Mouse (Mus musculus): Measurements from ENCODE around the gene Zfp385c. TPM values are rescaled to one million over a fixed set of nuclear protein-coding genes. Genes with fewer than 3 reads are reported as not detected.
A peak's percentile ranks its signal among the peaks of the same experiment; 100 is the strongest.
"Not testable (repeated sequence)": the region's sequence is repeated elsewhere in the genome, so short reads cannot be mapped to it uniquely, and the experiment has no call there.

Gene Zfp385c
- polyA plus RNA-seq, 1 experiment from 2014 or later, result not detected

DNA sequence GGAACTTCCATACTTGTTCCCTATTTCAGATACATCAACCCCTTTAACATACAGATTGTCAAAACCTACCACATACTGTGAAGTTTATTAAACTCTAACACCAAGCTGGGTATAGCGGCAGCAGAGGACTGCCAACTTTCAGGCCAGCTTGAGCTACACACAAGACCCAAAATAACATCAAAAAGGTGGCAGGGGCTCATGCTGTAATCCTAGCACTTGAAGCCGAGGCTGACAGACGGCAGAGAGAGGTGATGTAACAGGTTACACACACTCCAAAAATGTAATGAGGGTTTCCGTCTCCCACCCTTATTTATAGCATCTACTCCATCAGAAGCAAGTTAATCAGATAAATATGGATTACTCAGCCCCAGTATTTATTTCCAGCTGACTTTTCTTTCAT is 96.7 kb downstream of the Zfp385c start:
- Histone ChIP-seq H3K27ac (replicated peaks) (no peak overlapping the region), H3K4me2 (no peak overlapping the region), H3K4me3 (replicated peaks) (no peak overlapping the region), H3K9ac (no peak overlapping the region), H3K4me1 (replicated peaks) (no peaks in the 10 kb centered on the region), H3K36me3 (replicated peaks) (peaks cover 100% of the 10 kb centered on the region), H3K9me3 (replicated peaks) (no peaks in the 10 kb centered on the region), H3K27me3 (no peaks in the 10 kb centered on the region)
- WGBS (ENCODE audit: insufficient replicate concordance), result 81% methylated on average over 4 of the region's 4 CpGs
- no peak for ATAC-seq (ENCODE audit: insufficient read depth)

DNA sequence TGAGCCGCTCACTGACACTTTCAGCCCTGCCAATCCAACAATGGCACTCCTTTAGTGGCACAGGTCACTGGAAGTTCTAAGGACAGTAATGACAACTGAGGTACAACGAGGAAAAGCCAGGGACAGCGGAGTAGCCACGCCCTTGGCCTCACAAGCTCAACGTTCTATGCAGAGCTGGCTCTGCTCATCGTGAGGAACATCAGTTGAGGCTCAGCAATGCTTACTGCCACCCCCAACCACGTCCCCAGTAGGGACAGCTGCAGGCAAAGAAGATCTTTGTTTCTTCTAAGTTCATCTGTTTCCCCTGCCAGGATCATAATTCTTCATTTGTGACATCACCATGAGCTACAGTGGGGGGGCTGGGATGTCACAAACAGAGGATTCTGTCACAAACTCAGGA is 97.6 kb downstream of the Zfp385c start:
- no peak for ATAC-seq (ENCODE audit: insufficient read depth)
- Histone ChIP-seq H3K36me3 (replicated peaks) (peaks cover 100% of the 10 kb centered on the region), H3K4me3 (replicated peaks) (no peak overlapping the region), H3K9ac (no peak overlapping the region), H3K27ac (replicated peaks) (no peak overlapping the region), H3K27me3 (no peaks in the 10 kb centered on the region), H3K4me1 (replicated peaks) (no peaks in the 10 kb centered on the region), H3K9me3 (replicated peaks) (no peaks in the 10 kb centered on the region), H3K4me2 (no peak overlapping the region)
- WGBS (ENCODE audit: insufficient replicate concordance), result 75% methylated on average over 7 of the region's 7 CpGs

DNA sequence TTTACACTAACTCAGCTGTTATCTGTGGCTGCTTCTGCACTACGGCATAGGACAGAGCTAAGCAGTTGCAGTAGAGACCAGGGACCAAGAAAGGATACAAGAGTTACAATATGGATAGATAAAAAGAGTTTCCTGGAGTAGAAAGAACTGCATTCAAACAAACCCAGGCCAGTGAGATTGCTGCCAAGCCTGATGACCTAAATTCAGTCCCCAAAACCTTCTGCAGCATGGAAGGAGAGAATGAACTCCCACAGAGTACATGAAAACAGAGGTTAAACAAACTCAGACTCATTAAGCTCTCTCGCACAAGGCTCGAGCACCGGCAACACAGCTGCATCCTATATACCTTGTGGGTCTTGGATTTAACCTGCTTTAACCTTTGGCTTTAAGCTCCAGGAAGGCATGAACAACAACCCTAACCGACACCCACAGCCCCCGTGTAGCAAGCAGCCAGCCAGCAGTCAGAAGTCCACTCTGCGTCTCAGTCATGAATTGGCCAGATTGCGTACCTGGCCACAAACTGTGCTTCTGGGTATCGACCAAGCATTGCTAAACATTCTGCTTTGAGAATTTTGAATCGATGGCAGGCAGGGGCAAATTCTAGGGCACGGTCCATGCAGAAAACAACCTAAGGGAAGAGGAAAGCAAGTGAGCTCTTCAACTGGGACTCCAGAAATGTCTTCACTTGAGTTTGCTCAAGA is 99.8 kb downstream of the Zfp385c start:
- Histone ChIP-seq H3K9ac (no peak overlapping the region), H3K27me3 (no peaks in the 10 kb centered on the region), H3K27ac (replicated peaks) (no peak overlapping the region), H3K36me3 (replicated peaks) (peaks cover 100% of the 10 kb centered on the region), H3K4me2 (no peak overlapping the region), H3K4me3 (replicated peaks) (no peak overlapping the region), H3K4me1 (replicated peaks) (no peaks in the 10 kb centered on the region), H3K9me3 (replicated peaks) (no peaks in the 10 kb centered on the region)
- 86% methylated on average over 11 of the region's 11 CpGs for WGBS (ENCODE audit: insufficient replicate concordance)
- no peak for ATAC-seq (ENCODE audit: insufficient read depth)

DNA sequence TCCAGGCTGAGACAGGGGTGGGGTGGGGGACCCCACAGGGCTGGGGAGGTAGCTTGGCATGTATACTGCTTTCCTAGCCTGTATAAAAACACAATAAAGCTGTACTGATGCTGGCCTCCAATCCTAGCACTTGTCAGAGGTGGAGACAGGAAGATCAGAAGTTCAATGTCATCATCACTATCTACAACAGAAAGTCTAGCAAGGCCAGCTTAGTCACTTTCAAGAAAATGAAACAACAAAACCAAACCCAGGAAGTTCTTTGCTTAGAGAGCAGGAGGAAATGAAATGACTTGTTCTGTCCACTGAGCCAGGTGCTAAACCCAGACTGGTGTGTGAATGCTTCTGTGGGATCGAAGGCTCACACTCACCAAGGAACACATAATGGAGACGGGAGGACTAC is 103.8 kb downstream of the Zfp385c start:
- ATAC-seq (ENCODE audit: insufficient read depth), result no peak
- Histone ChIP-seq H3K4me3 (replicated peaks) (no peak overlapping the region), H3K4me1 (replicated peaks) (no peaks in the 10 kb centered on the region), H3K27me3 (no peaks in the 10 kb centered on the region), H3K27ac (replicated peaks) (no peak overlapping the region), H3K4me2 (no peak overlapping the region), H3K9me3 (replicated peaks) (no peaks in the 10 kb centered on the region), H3K36me3 (replicated peaks) (peaks cover 99% of the 10 kb centered on the region), H3K9ac (no peak overlapping the region)
- WGBS (ENCODE audit: insufficient replicate concordance), result 83% methylated on average over 2 of the region's 2 CpGs

DNA sequence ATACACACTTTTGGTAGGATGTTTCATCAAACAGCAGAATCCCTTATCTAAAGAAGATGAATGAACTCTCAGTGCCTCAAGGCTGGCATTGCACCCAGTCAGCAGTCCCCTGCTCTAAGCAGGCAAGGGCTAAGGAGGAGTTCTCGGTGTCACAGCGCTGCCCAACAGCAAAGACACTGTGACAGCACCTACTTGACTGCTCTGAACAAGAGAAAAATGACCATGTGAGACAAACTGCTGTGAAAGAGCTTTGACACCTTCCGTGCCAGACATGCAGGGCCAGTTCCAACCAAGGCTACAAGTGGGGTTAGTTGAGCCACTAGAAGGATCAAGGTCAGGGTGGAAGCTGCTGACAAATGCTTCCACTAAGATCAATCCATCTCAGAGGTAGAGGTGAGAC is 107.1 kb downstream of the Zfp385c start:
- ATAC-seq (ENCODE audit: insufficient read depth), result no peak
- 92% methylated on average over 3 of the region's 3 CpGs for WGBS (ENCODE audit: insufficient replicate concordance)
- Histone ChIP-seq H3K9ac (no peak overlapping the region), H3K4me3 (replicated peaks) (no peak overlapping the region), H3K36me3 (replicated peaks) (peaks cover 99% of the 10 kb centered on the region), H3K9me3 (replicated peaks) (no peaks in the 10 kb centered on the region), H3K4me2 (no peak overlapping the region), H3K27ac (replicated peaks) (no peak overlapping the region), H3K27me3 (no peaks in the 10 kb centered on the region), H3K4me1 (replicated peaks) (no peaks in the 10 kb centered on the region)

DNA sequence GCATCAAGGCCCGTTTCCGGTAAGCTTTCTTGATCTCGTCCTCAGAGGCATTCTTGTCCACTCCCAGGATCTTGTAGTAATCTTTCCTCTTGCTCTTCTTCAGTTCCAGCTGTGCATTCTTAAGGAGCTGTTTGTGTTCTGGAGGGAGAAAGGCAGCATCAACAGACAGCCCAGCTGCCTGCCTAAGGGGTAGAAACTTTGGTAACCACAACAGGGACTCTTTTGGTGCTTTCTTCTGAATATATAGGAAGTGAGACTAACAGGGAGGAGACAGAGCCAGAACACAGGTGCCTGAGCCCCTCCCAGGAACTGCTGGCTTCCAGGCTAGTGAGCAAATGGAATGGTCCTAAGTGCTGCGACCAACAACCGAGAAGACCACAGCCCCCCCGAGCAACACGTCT is 107.7 kb downstream of the Zfp385c start:
- Histone ChIP-seq H3K27ac (replicated peaks) (no peak overlapping the region), H3K9ac (no peak overlapping the region), H3K27me3 (no peaks in the 10 kb centered on the region), H3K36me3 (replicated peaks) (peaks cover 98% of the 10 kb centered on the region), H3K4me1 (replicated peaks) (no peaks in the 10 kb centered on the region), H3K9me3 (replicated peaks) (no peaks in the 10 kb centered on the region), H3K4me3 (replicated peaks) (no peak overlapping the region), H3K4me2 (no peak overlapping the region)
- WGBS (ENCODE audit: insufficient replicate concordance), result 82% methylated on average over 7 of the region's 7 CpGs
- ATAC-seq (ENCODE audit: insufficient read depth), result no peak

DNA sequence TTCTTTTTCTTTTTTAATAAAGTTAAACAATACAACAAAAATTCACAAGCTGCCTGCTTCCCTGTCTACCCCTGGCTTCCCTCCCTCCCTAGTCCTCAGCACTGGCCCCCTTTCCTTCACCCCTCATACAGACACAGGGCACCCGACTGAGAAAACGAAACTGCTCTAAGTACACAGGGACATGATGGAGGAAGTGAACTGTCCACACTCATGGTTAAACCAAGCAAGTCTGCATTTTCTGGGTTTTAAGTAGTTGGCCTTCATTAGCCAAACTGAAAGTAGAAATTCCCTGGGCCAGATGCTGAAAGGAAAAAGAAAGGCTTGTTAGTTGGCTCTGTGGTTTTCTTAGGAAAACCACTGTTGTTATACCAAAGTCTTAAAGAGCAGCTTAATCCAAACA is 109.4 kb downstream of the Zfp385c start:
- no peak overlapping the region for H3K9ac ChIP-seq
- no peaks in the 10 kb centered on the region for H3K9me3 ChIP-seq (replicated peaks)
- no peak overlapping the region for H3K4me2 ChIP-seq
- no peak overlapping the region for H3K4me3 ChIP-seq (replicated peaks)
- 74% methylated on average over 2 of the region's 2 CpGs for WGBS (ENCODE audit: insufficient replicate concordance)
- no peaks in the 10 kb centered on the region for H3K27me3 ChIP-seq
- peaks cover 88% of the 10 kb centered on the region for H3K36me3 ChIP-seq (replicated peaks)
- ATAC-seq (ENCODE audit: insufficient read depth), result no peak
- H3K4me1 ChIP-seq (replicated peaks), result no peaks in the 10 kb centered on the region
- no peak overlapping the region for H3K27ac ChIP-seq (replicated peaks)

DNA sequence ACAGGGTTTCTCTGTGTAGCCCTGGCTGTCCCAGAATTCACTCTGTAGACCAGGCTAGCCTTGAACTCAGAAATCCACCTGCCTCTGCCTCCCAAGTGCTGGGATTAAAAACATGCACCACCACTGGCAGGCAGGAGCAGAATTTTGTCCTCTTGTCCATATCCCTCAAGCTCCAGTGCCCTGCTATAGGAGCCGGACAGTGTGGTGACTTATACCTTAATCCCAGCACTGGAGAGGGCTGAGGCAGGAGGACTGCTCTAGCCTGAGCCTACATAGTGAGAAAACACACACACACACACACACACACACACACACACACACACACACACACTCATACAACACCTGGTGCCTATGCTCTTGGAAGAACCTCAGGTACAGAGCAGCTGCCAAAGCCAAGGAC is 109.8 kb downstream of the Zfp385c start:
- H3K9ac ChIP-seq, result not testable (repeated sequence)

DNA sequence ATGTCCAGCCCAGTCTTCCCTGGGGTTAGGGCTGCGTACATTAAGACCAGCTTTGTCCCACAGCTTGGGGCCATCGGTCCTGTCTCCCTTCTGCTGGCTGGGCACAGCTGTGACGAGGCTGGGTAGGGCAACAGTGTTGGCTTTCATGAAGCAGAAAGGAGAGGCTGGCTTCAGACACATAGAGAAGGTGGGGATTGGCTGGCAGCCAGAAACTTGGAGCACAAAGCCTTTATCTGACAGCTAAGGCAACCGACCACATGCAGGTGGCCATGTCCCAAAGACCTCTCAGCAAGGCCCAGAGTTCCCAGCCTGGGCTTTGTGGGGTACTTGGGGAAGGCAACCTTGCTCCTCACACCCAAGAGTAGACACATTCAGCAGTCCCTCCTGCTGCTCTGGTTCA is 110.5 kb downstream of the Zfp385c start:
- Histone ChIP-seq H3K27me3 (no peaks in the 10 kb centered on the region), H3K4me2 (no peak overlapping the region), H3K9ac (no peak overlapping the region), H3K4me1 (replicated peaks) (no peaks in the 10 kb centered on the region), H3K9me3 (replicated peaks) (no peaks in the 10 kb centered on the region), H3K4me3 (replicated peaks) (no peak overlapping the region), H3K36me3 (replicated peaks) (peaks cover 77% of the 10 kb centered on the region), H3K27ac (replicated peaks) (no peak overlapping the region)
- ATAC-seq (ENCODE audit: insufficient read depth), result 0 out of 2 replicates have a peak, but pooled peaks have one; percentile 28
- WGBS (ENCODE audit: insufficient replicate concordance), result 61% methylated on average over 4 of the region's 4 CpGs

More for the DNA sequence above, 109.8 kb downstream of the Zfp385c start:
- not testable (repeated sequence) for ATAC-seq (ENCODE audit: insufficient read depth); H3K4me3 ChIP-seq (replicated peaks); H3K27ac ChIP-seq (replicated peaks); H3K4me2 ChIP-seq; H3K27me3 ChIP-seq; H3K4me1 ChIP-seq (replicated peaks); H3K9me3 ChIP-seq (replicated peaks)
- WGBS (ENCODE audit: insufficient replicate concordance), result 78% methylated on average over 1 of the region's 1 CpGs
- H3K36me3 ChIP-seq (replicated peaks), result peaks cover 84% of the 10 kb centered on the region

DNA sequence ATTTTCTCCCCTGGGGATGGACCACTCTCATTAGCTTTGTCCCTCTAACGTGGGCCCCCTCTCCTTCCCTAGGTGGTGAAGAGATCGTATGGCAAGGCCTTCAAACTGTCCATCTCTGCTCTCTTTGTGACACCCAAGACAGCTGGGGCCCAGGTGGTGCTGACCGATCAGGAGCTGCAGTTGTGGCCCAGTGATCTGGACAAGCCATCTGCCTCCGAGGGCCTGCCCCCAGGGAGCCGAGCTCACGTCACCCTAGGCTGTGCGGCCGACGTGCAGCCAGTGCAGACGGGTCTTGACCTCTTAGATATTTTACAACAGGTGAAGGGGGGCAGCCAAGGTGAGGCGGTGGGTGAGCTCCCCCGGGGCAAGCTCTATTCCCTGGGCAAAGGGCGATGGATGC is 112.0 kb downstream of the Zfp385c start:
- H3K36me3 ChIP-seq (replicated peaks), result peaks cover 63% of the 10 kb centered on the region
- 81% methylated on average over 13 of the region's 13 CpGs for WGBS (ENCODE audit: insufficient replicate concordance)

DNA sequence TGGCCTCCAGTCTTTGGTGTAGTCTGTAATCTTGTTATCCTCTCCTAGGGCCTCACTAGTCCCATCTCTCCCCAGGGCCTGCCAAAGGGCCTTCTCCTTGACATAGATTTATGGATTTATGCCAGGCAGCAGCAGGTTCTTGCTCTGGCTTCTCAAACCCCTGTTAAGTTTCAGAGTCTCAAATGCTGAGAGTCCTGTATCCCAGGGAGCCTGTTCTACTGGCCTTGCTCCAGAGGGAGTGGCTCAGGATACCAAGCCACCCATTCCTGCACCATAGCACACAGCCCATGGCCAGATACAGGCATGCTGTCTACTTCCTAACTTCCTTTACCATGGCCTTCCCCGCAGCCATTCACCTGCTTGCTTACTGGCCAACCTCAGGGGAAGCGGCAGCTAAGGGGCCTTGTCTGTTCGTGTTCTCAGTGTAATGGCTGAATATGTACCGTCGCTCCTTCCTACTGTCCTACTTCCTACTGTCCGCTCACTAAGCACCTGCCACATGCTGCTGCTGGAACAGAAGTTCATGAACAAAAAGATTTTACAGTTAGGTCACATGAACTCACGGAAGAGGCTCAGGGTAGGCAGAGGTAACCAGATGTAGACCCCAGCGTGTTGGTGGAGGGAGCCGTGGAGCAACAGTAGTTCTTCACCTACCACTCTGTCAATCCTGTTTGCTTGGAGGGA is 113.0 kb downstream of the Zfp385c start:
- Histone ChIP-seq H3K9ac (no peak overlapping the region), H3K9me3 (replicated peaks) (no peaks in the 10 kb centered on the region), H3K27me3 (no peaks in the 10 kb centered on the region), H3K4me1 (replicated peaks) (peaks cover 23% of the 10 kb centered on the region), H3K27ac (replicated peaks) (no peak overlapping the region), H3K4me3 (replicated peaks) (no peak overlapping the region), H3K36me3 (replicated peaks) (peaks cover 53% of the 10 kb centered on the region), H3K4me2 (no peak overlapping the region)
- no peak for ATAC-seq (ENCODE audit: insufficient read depth)
- WGBS (ENCODE audit: insufficient replicate concordance), result 86% methylated on average over 9 of the region's 9 CpGs

More for the DNA sequence above, 112.0 kb downstream of the Zfp385c start:
- H3K27me3 ChIP-seq, result no peaks in the 10 kb centered on the region
- no peaks in the 10 kb centered on the region for H3K9me3 ChIP-seq (replicated peaks)
- H3K4me1 ChIP-seq (replicated peaks), result peaks cover 13% of the 10 kb centered on the region
- no peak for ATAC-seq (ENCODE audit: insufficient read depth)
- H3K9ac ChIP-seq, result no peak overlapping the region
- no peak overlapping the region for H3K27ac ChIP-seq (replicated peaks)
- H3K4me3 ChIP-seq (replicated peaks), result no peak overlapping the region
- H3K4me2 ChIP-seq, result no peak overlapping the region
